Mouse (Mus musculus) heart, postnatal 0 days (tissue): ENCODE results near the gene Scaf1.

Experiments
- CTCF ChIP-seq: IDR thresholded peaks from 2 replicates; pipeline ENCODE4 v1.5.1; 2016; ENCODE audit warnings: antibody characterized with exemption, control low read depth, low read depth
- EP300 ChIP-seq: IDR thresholded peaks from 2 replicates; pipeline ENCODE4 v1.6.1; 2016; ENCODE audit warnings: antibody characterized with exemption, low read depth

GRCm38 (mm10) chr7:44973415-44974130 is 42.6 kb downstream of the Scaf1 start:
- TF ChIP-seq CTCF = no peak
- TF ChIP-seq EP300 = no peak
